Comparison of ENCODE assay signal across 8 mouse cellular contexts in genomic region chr14:31128101-31128825, GRCm38 (mm10). TPM values are rescaled to one million over a fixed set of nuclear protein-coding genes. Genes with fewer than 3 reads are reported as not detected.
DNase-seq lines count a peak whose midpoint lies in the region; ATAC-seq and TF ChIP-seq lines count a peak whose summit lies in the region.

No protein-coding gene starts in this region.

- peak overlapping the region; percentile 87 for H3K4me2 ChIP-seq in forebrain, embryonic 11.5 days (ENCODE audit: low read depth, low read length, severe bottlenecking)
- peak overlapping the region; percentile 95 for H3K4me2 ChIP-seq in hindbrain, embryonic 15.5 days
- H3K4me2 ChIP-seq in midbrain, embryonic 16.5 days (ENCODE audit: low read length): peak overlapping the region; percentile 88

- peak overlapping the region; percentile 83 for H3K9ac ChIP-seq in forebrain, embryonic 11.5 days (ENCODE audit: low read length)
- peak overlapping the region; percentile 71 for H3K9ac ChIP-seq in hindbrain, embryonic 15.5 days
- H3K9ac ChIP-seq in liver, adult 2 months (ENCODE audit: low read depth, low read length): peak overlapping the region; percentile 84
- peak overlapping the region; percentile 82 for H3K9ac ChIP-seq in midbrain, embryonic 16.5 days (ENCODE audit: low read depth, low read length)

- TF ChIP-seq CTCF in liver, adult 2 months (IDR thresholded peaks at IDR 0.05; ENCODE audit: low read depth, low read length): peak; percentile 13; the same call in 1 of the 2 replicates

- peak overlapping the region; percentile 71 for H3K4me3 ChIP-seq in forebrain, embryonic 11.5 days (ENCODE audit: low read depth, low read length)
- H3K4me3 ChIP-seq in hindbrain, embryonic 15.5 days: peak overlapping the region; percentile 71
- H3K4me3 ChIP-seq in liver, adult 2 months (ENCODE audit: insufficient read depth, low read depth, low read length): peak overlapping the region; percentile 83
- H3K4me3 ChIP-seq in midbrain, embryonic 16.5 days (ENCODE audit: low read depth, low read length): peak overlapping the region; percentile 83

- H3K4me1 ChIP-seq in forebrain, embryonic 11.5 days (replicated peaks; ENCODE audit: control insufficient read depth, insufficient read depth, low read length): peaks cover 21% of the 10 kb centered on the region
- H3K4me1 ChIP-seq in hindbrain, embryonic 15.5 days (replicated peaks): peaks cover 62% of the 10 kb centered on the region
- H3K4me1 ChIP-seq in liver, adult 2 months (ENCODE audit: control insufficient read depth, insufficient read depth, low read length): peaks cover 17% of the 10 kb centered on the region
- H3K4me1 ChIP-seq in midbrain, embryonic 16.5 days (ENCODE audit: control insufficient read depth, insufficient read depth, low read length): peaks cover 46% of the 10 kb centered on the region

- 1% methylated on average over 23 of the region's 23 CpGs for WGBS in forebrain, embryonic 11.5 days
- WGBS in hindbrain, embryonic 15.5 days: 3% methylated on average over 23 of the region's 23 CpGs
- under 1% methylated on average over 23 of the region's 23 CpGs for WGBS in liver, adult 2 months
- WGBS in midbrain, embryonic 16.5 days: under 1% methylated on average over 23 of the region's 23 CpGs

- no peaks in the 10 kb centered on the region for H3K27me3 ChIP-seq in forebrain, embryonic 11.5 days (ENCODE audit: control insufficient read depth, insufficient read depth, low read length)
- no peaks in the 10 kb centered on the region for H3K27me3 ChIP-seq in hindbrain, embryonic 15.5 days
- H3K27me3 ChIP-seq in liver, adult 2 months (ENCODE audit: control insufficient read depth, insufficient read depth, low read length): no peaks in the 10 kb centered on the region; the same call in 1 of the 2 replicates
- no peaks in the 10 kb centered on the region for H3K27me3 ChIP-seq in midbrain, embryonic 16.5 days (ENCODE audit: control insufficient read depth, insufficient read depth, low read depth, low read length)

- peak overlapping the region; percentile 54 for H3K27ac ChIP-seq in forebrain, embryonic 11.5 days (ENCODE audit: low read depth, low read length)
- peak overlapping the region; percentile 79 for H3K27ac ChIP-seq in hindbrain, embryonic 15.5 days (replicated peaks)
- H3K27ac ChIP-seq in liver, adult 2 months (replicated peaks; ENCODE audit: insufficient read depth, low read depth, low read length): peak overlapping the region; percentile 84
- H3K27ac ChIP-seq in midbrain, embryonic 16.5 days (ENCODE audit: low read length): peak overlapping the region; percentile 79

- ATAC-seq in forebrain, embryonic 11.5 days (replicated peaks; ENCODE audit: low FRiP score): no peak
- ATAC-seq in hindbrain, embryonic 15.5 days (ENCODE audit: low FRiP score, low read depth): no peak
- peak; percentile 11 for ATAC-seq in midbrain, embryonic 16.5 days

- TF ChIP-seq POLR2A in liver, adult 2 months (IDR thresholded peaks at IDR 0.05; ENCODE audit: extremely low read depth, insufficient read depth, low read length): no peak

- no peaks in the 10 kb centered on the region for H3K36me3 ChIP-seq in forebrain, embryonic 11.5 days (ENCODE audit: control insufficient read depth, insufficient read depth, low read length)
- no peaks in the 10 kb centered on the region for H3K36me3 ChIP-seq in hindbrain, embryonic 15.5 days
- peaks cover 4% of the 10 kb centered on the region for H3K36me3 ChIP-seq in liver, adult 2 months (ENCODE audit: control insufficient read depth, insufficient read depth, low read length)
- H3K36me3 ChIP-seq in midbrain, embryonic 16.5 days (ENCODE audit: control insufficient read depth, insufficient read depth, low read length): no peaks in the 10 kb centered on the region

- DNase-seq in layer of hippocampus, postnatal 36 days: peak; percentile 32 to 35
- DNase-seq in layer of hippocampus, adult 9-10 months (ENCODE audit: low spot score): no peak
- peak; percentile 79 for DNase-seq in adrenal gland, adult 2 months
- DNase-seq in forebrain, embryonic 11.5 days (ENCODE audit: low spot score): peak; percentile 65
- DNase-seq in liver, adult 2 months (ENCODE audit: extremely low read depth, low read depth, low spot score): peak; percentile 86
- no peak for DNase-seq in frontal cortex, postnatal 14 days (ENCODE audit: low spot score in 2 of 2)

- no peaks in the 10 kb centered on the region for H3K9me3 ChIP-seq in forebrain, embryonic 11.5 days (ENCODE audit: control insufficient read depth, low read length)
- H3K9me3 ChIP-seq in hindbrain, embryonic 15.5 days: no peaks in the 10 kb centered on the region
- no peaks in the 10 kb centered on the region for H3K9me3 ChIP-seq in midbrain, embryonic 16.5 days (replicated peaks; ENCODE audit: control insufficient read depth, low read length, poor library complexity, severe bottlenecking)

- peaks cover 12% of the 10 kb centered on the region; the same call in 1 of the 2 replicates for H3K79me2 ChIP-seq in liver, adult 2 months (ENCODE audit: control insufficient read depth, insufficient read depth, low read length)

RNA-seq across cellular contexts. Expression of gene Smim4, which starts 0.5 kb away (rescaled TPM):
- 10 to 100 TPM; 24.6 to 27.7 TPM for total RNA-seq in layer of hippocampus, postnatal 36 days (2021)
- total RNA-seq in adrenal gland, adult 2 months (2021): 10 to 100 TPM; 71.2 to 84.4 TPM
- 133 TPM in 2 replicates for polyA plus RNA-seq in adrenal gland, adult 2 months (2012; rRNA removed)
- polyA plus RNA-seq in forebrain, embryonic 11.5 days (2014; fragmentation: Nextera tagmentation; extraction: Ambion mirVana): 50.9 and 52.7 TPM in 2 replicates
- 59.3 and 61.1 TPM in 2 replicates for polyA plus RNA-seq in hindbrain, embryonic 15.5 days (2015; fragmentation: Nextera tagmentation; extraction: Ambion mirVana)
- 30.9 and 35.3 TPM in 2 replicates for total RNA-seq in liver, adult 2 months (2014; rRNA removed)
- polyA plus RNA-seq in liver, adult 2 months (2012; rRNA removed): 63.8 and 65.1 TPM in 2 replicates
- 38.4 and 57.0 TPM in 2 replicates for polyA plus RNA-seq in midbrain, embryonic 16.5 days (2015; fragmentation: Nextera tagmentation; extraction: Ambion mirVana)

RNA-seq across cellular contexts. Expression of gene Nt5dc2, which starts 2.6 kb away (rescaled TPM):
- total RNA-seq in layer of hippocampus, postnatal 36 days (2021): 10 to 100 TPM; 12.4 to 13.6 TPM
- total RNA-seq in adrenal gland, adult 2 months (2021): 10 to 100 TPM; 22.5 to 33.3 TPM
- polyA plus RNA-seq in adrenal gland, adult 2 months (2012; rRNA removed): 107 and 124 TPM in 2 replicates
- 565 and 637 TPM in 2 replicates for polyA plus RNA-seq in forebrain, embryonic 11.5 days (2014; fragmentation: Nextera tagmentation; extraction: Ambion mirVana)
- 269 and 270 TPM in 2 replicates for polyA plus RNA-seq in hindbrain, embryonic 15.5 days (2015; fragmentation: Nextera tagmentation; extraction: Ambion mirVana)
- total RNA-seq in liver, adult 2 months (2014; rRNA removed): 3.0 and 6.0 TPM in 2 replicates
- polyA plus RNA-seq in liver, adult 2 months (2012; rRNA removed): 14.8 and 17.5 TPM in 2 replicates
- polyA plus RNA-seq in midbrain, embryonic 16.5 days (2015; fragmentation: Nextera tagmentation; extraction: Ambion mirVana): 170 and 199 TPM in 2 replicates

RNA-seq across cellular contexts. Expression of gene Stab1, which starts 40.2 kb away (rescaled TPM):
- total RNA-seq in layer of hippocampus, postnatal 36 days (2021): 10 to 100 TPM; 16.6 to 24.0 TPM
- 10 to 100 TPM; 55.8 to 67.6 TPM for total RNA-seq in adrenal gland, adult 2 months (2021)
- polyA plus RNA-seq in adrenal gland, adult 2 months (2012; rRNA removed): 80.5 and 82.1 TPM in 2 replicates
- 21.8 and 27.1 TPM in 2 replicates for polyA plus RNA-seq in forebrain, embryonic 11.5 days (2014; fragmentation: Nextera tagmentation; extraction: Ambion mirVana)
- 20.9 and 22.4 TPM in 2 replicates for polyA plus RNA-seq in hindbrain, embryonic 15.5 days (2015; fragmentation: Nextera tagmentation; extraction: Ambion mirVana)
- total RNA-seq in liver, adult 2 months (2014; rRNA removed): 27.0 and 39.5 TPM in 2 replicates
- 32.7 and 52.3 TPM in 2 replicates for polyA plus RNA-seq in liver, adult 2 months (2012; rRNA removed)
- polyA plus RNA-seq in midbrain, embryonic 16.5 days (2015; fragmentation: Nextera tagmentation; extraction: Ambion mirVana): 11.2 and 15.4 TPM in 2 replicates

Comparison
In these comparisons a context has a peak if more than half of its experiments do, and no peak if none do; other contexts are left out.
1. DNase-seq: peak in layer of hippocampus, postnatal 36 days (2 of 2), adrenal gland, adult 2 months (single experiment), forebrain, embryonic 11.5 days (single experiment) and liver, adult 2 months (single experiment); none in layer of hippocampus, adult 9-10 months (single experiment) and frontal cortex, postnatal 14 days (0 of 2).
2. Peak in every context shown above with its lines, with median percentiles within 50 percentile points of each other: H3K27ac ChIP-seq, H3K4me2 ChIP-seq, H3K4me3 ChIP-seq and H3K9ac ChIP-seq.